Mouse (Mus musculus): ENCODE data around the gene Clec2i. TPM values are rescaled to one million over a fixed set of nuclear protein-coding genes. Genes with fewer than 3 reads are reported as not detected.

Clec2i gene
- total RNA-seq, 2 experiments from 2014 or later: not detected

Small RNAs within 50 kb of the gene (microRNA-seq; reads per million reads assigned to microRNA genes)
- 0 reads per million in 2 experiments for gene Gm27336

Other genes starting within 250 kb of the Clec2i start
- gene Clec2h, start 225.2 kb upstream of the Clec2i start, total RNA-seq (2021): not detected
- not detected for gene Klrb1, start 164.5 kb upstream of the Clec2i start, total RNA-seq (2021)
- not detected for gene Klrb1c, start 98.4 kb upstream of the Clec2i start, total RNA-seq (2021)
- gene Gm44511, start 61.3 kb upstream of the Clec2i start, total RNA-seq (2021): not detected
- not detected for gene Klrb1b, start 61.3 kb upstream of the Clec2i start, total RNA-seq (2021)
- 1 to 10 TPM; 1.7 to 1.9 TPM for gene BC035044, start 3.5 kb downstream of the Clec2i start, total RNA-seq (2021)
- gene Clec2g, start 46.8 kb downstream of the Clec2i start, total RNA-seq (2021): under 1 TPM in 1 of 2 experiments, not detected in 1; 0.63 TPM
- gene Klrb1f, start 158.3 kb downstream of the Clec2i start, total RNA-seq (2021): not detected
- gene Clec2e, start 213.3 kb downstream of the Clec2i start, total RNA-seq (2021): not detected